Mouse (Mus musculus): ENCODE results near the gene Abcg5.

The Abcg5 gene

GRCm38 (mm10) chr17:84682734-84683717 lies at the start of gene Abcg5:
Gene Abcg5, minus strand, starts transcription at chr17:84683011.
- DNase-seq (ENCODE audit: extremely low spot score): no peak

- no peak for DNase-seq (ENCODE audit: extremely low spot score)
Observed at GRCm38 (mm10) chr17:84732612-84733011, 49.8 kb upstream of the Abcg5 start.

- DNase-seq (ENCODE audit: extremely low spot score): no peak
Observed at GRCm38 (mm10) chr17:84731361-84731760, 48.5 kb upstream of the Abcg5 start.

GRCm38 (mm10) chr17:84729140-84729539 lies 46.3 kb upstream of the Abcg5 start:
- no peak for DNase-seq (ENCODE audit: extremely low spot score)

- DNase-seq (ENCODE audit: extremely low spot score): no peak
Observed at GRCm38 (mm10) chr17:84728201-84728911, 45.5 kb upstream of the Abcg5 start.

- DNase-seq (ENCODE audit: extremely low spot score): no peak
Observed at GRCm38 (mm10) chr17:84725163-84725562, 42.4 kb upstream of the Abcg5 start.

- no peak for DNase-seq (ENCODE audit: extremely low spot score)
Observed at GRCm38 (mm10) chr17:84724028-84724427, 41.2 kb upstream of the Abcg5 start.

GRCm38 (mm10) chr17:84719105-84719504 lies 36.3 kb upstream of the Abcg5 start:
- no peak for DNase-seq (ENCODE audit: extremely low spot score)

GRCm38 (mm10) chr17:84717416-84717815 lies 34.6 kb upstream of the Abcg5 start:
- DNase-seq (ENCODE audit: extremely low spot score): no peak

- DNase-seq (ENCODE audit: extremely low spot score): no peak
Observed at GRCm38 (mm10) chr17:84716252-84716872, 33.6 kb upstream of the Abcg5 start.

- DNase-seq (ENCODE audit: extremely low spot score): no peak
Observed at GRCm38 (mm10) chr17:84714930-84715329, 32.1 kb upstream of the Abcg5 start.

GRCm38 (mm10) chr17:84713563-84714164 lies 30.9 kb upstream of the Abcg5 start:
- no peak for DNase-seq (ENCODE audit: extremely low spot score)

GRCm38 (mm10) chr17:84709403-84709851 lies 26.6 kb upstream of the Abcg5 start:
- peak; percentile 25 for DNase-seq (ENCODE audit: extremely low spot score)

- DNase-seq (ENCODE audit: extremely low spot score): no peak
Observed at GRCm38 (mm10) chr17:84708818-84709217, 26.0 kb upstream of the Abcg5 start.

GRCm38 (mm10) chr17:84707407-84707806 lies 24.6 kb upstream of the Abcg5 start:
- DNase-seq (ENCODE audit: extremely low spot score): no peak

GRCm38 (mm10) chr17:84698727-84699126 lies 15.9 kb upstream of the Abcg5 start:
- peak; percentile 67 for DNase-seq (ENCODE audit: extremely low spot score)

GRCm38 (mm10) chr17:84696537-84696936 lies 13.7 kb upstream of the Abcg5 start:
- no peak for DNase-seq (ENCODE audit: extremely low spot score)

- no peak for DNase-seq (ENCODE audit: extremely low spot score)
Observed at GRCm38 (mm10) chr17:84693741-84694140, 10.9 kb upstream of the Abcg5 start.

GRCm38 (mm10) chr17:84690111-84690510 lies 7.3 kb upstream of the Abcg5 start:
- DNase-seq (ENCODE audit: extremely low spot score): no peak

- DNase-seq (ENCODE audit: extremely low spot score): no peak
Observed at GRCm38 (mm10) chr17:84689316-84689715, 6.5 kb upstream of the Abcg5 start.

- no peak for DNase-seq (ENCODE audit: extremely low spot score)
Observed at GRCm38 (mm10) chr17:84688834-84689233, 6.0 kb upstream of the Abcg5 start.

- no peak for DNase-seq (ENCODE audit: extremely low spot score)
Observed at GRCm38 (mm10) chr17:84687994-84688393, 5.2 kb upstream of the Abcg5 start.
